ENCODE assay signal across 10 mouse cellular contexts in genomic region chr15:77823196-77823595, GRCm38 (mm10). TPM values are rescaled to one million over a fixed set of nuclear protein-coding genes. Genes with fewer than 3 reads are reported as not detected.
DNase-seq lines count a peak whose midpoint lies in the region; ATAC-seq and TF ChIP-seq lines count a peak whose summit lies in the region.
"Had no signal": no experiment of that assay in that cellular context is flagged by ENCODE, and none has a peak within 500 bp of the region (broad histone marks: within the 10 kb centered on the region; RNA-seq: fewer than 3 reads in every experiment).

No protein-coding gene starts in this region.

- no peaks in the 10 kb centered on the region for H3K9me3 ChIP-seq in intestine, postnatal 0 days (ENCODE audit: control insufficient read depth)

- no peaks in the 10 kb centered on the region for H3K36me3 ChIP-seq in liver, adult 2 months (ENCODE audit: control insufficient read depth, insufficient read depth, low read length)
- H3K36me3 ChIP-seq in intestine, postnatal 0 days (ENCODE audit: control insufficient read depth, insufficient read depth) = peaks cover 6% of the 10 kb centered on the region; the same call in 1 of the 2 replicates
- H3K36me3 ChIP-seq in small intestine, adult 2 months (ENCODE audit: control insufficient read depth, insufficient read depth, low read length) = peaks cover 12% of the 10 kb centered on the region

- peaks cover 70% of the 10 kb centered on the region for H3K4me1 ChIP-seq in liver, adult 2 months (ENCODE audit: control insufficient read depth, insufficient read depth, low read length)
- H3K4me1 ChIP-seq in intestine, postnatal 0 days (replicated peaks; ENCODE audit: control insufficient read depth, insufficient read depth, low read length) = peaks cover 37% of the 10 kb centered on the region
- peaks cover 81% of the 10 kb centered on the region for H3K4me1 ChIP-seq in small intestine, adult 2 months (ENCODE audit: control insufficient read depth, insufficient read depth, insufficient read length, low read length)

- TF ChIP-seq CTCF in gastrocnemius, adult 2 months (IDR thresholded peaks at IDR 0.05) = no peak
- TF ChIP-seq CTCF in liver, adult 2 months (IDR thresholded peaks at IDR 0.05; ENCODE audit: low read depth, low read length) = no peak
- 0 out of 2 replicates have a peak, but pooled peaks have one; percentile 9 for TF ChIP-seq CTCF in intestine, postnatal 0 days (IDR thresholded peaks at IDR 0.05; ENCODE audit: low read depth)
- TF ChIP-seq CTCF in small intestine, adult 2 months (IDR thresholded peaks at IDR 0.05; ENCODE audit: extremely low read depth, insufficient read length, insufficient replicate concordance, low read depth, low read length) = peak; percentile 33; the same call in 1 of the 2 replicates
- TF ChIP-seq CTCF in layer of hippocampus, adult 2 months (conservative IDR thresholded peaks at IDR 0.05) = no peak

- intact Hi-C loops in gastrocnemius, adult 2 months (cut with DNase I) = no loop called here
- intact Hi-C loops in gastrocnemius, postnatal 36 days (cut with DNase I) = no loop called here

- H3K4me2 ChIP-seq in intestine, postnatal 0 days (replicated peaks; ENCODE audit: low read depth) = peak overlapping the region; percentile 35

- 26% methylated on average over 6 of the region's 6 CpGs for WGBS in liver, adult 2 months
- WGBS in intestine, postnatal 0 days = 22% methylated on average over 6 of the region's 6 CpGs
- 8% methylated on average over 6 of the region's 6 CpGs for WGBS in small intestine, adult 2 months

- H3K79me2 ChIP-seq in liver, adult 2 months (ENCODE audit: control insufficient read depth, insufficient read depth, low read length) = peaks cover 58% of the 10 kb centered on the region

- TF ChIP-seq POLR2A in liver, adult 2 months (IDR thresholded peaks at IDR 0.05; ENCODE audit: extremely low read depth, insufficient read depth, low read length) = no peak
- TF ChIP-seq POLR2A in small intestine, adult 2 months (IDR thresholded peaks at IDR 0.05; ENCODE audit: low read depth, low read length) = no peak

- no peak for DNase-seq in gastrocnemius, adult 2 months
- no peak for DNase-seq in gastrocnemius, postnatal 36 days
- no peak for DNase-seq in liver, adult 2 months (ENCODE audit: extremely low read depth, low read depth, low spot score)
- DNase-seq in liver = no peak
- DNase-seq in spleen, postnatal 4 days (ENCODE audit: low spot score in 2 of 2) = no peak
- DNase-seq in layer of hippocampus, adult 2 months (ENCODE audit: low spot score in 2 of 2) = no peak
- DNase-seq: right cerebral cortex, adult 18-20 months had no signal

- no peaks in the 10 kb centered on the region for H3K27me3 ChIP-seq in liver, adult 2 months (ENCODE audit: control insufficient read depth, insufficient read depth, low read length)
- no peaks in the 10 kb centered on the region for H3K27me3 ChIP-seq in intestine, postnatal 0 days (replicated peaks; ENCODE audit: control insufficient read depth, insufficient read depth, low read length)
- no peaks in the 10 kb centered on the region for H3K27me3 ChIP-seq in small intestine, adult 2 months (ENCODE audit: control insufficient read depth, insufficient read depth, low read length)
- H3K27me3 ChIP-seq: Patski had no signal

- H3K9ac ChIP-seq in liver, adult 2 months (ENCODE audit: low read depth, low read length) = peak overlapping the region; percentile 24; the same call in 1 of the 2 replicates
- H3K9ac ChIP-seq in intestine, postnatal 0 days (ENCODE audit: low read depth, low read length) = no peak overlapping the region

- H3K27ac ChIP-seq in gastrocnemius, adult 2 months = peak overlapping the region; percentile 91
- peak overlapping the region; percentile 16 for H3K27ac ChIP-seq in liver, adult 2 months (replicated peaks; ENCODE audit: insufficient read depth, low read depth, low read length)
- H3K27ac ChIP-seq in intestine, postnatal 0 days (ENCODE audit: low read depth, low read length) = peak overlapping the region; percentile 60
- peak overlapping the region; percentile 80 for H3K27ac ChIP-seq in small intestine, adult 2 months (ENCODE audit: insufficient read depth, low read depth, low read length)
- no peak overlapping the region for H3K27ac ChIP-seq in layer of hippocampus, adult 2 months

- no peak for ATAC-seq in intestine, postnatal 0 days

- peak overlapping the region; percentile 12 for H3K4me3 ChIP-seq in gastrocnemius, adult 2 months
- no peak overlapping the region for H3K4me3 ChIP-seq in liver, adult 2 months (ENCODE audit: insufficient read depth, low read depth, low read length)
- no peak overlapping the region for H3K4me3 ChIP-seq in intestine, postnatal 0 days (ENCODE audit: low read depth, low read length)
- H3K4me3 ChIP-seq in small intestine, adult 2 months (ENCODE audit: low read depth, low read length) = no peak overlapping the region
- H3K4me3 ChIP-seq in layer of hippocampus, adult 2 months = no peak overlapping the region

RNA-seq across cellular contexts. Expression of gene Myh9, which starts 18.8 kb away (rescaled TPM):
- 10 to 100 TPM; 37.4 to 57.4 TPM for total RNA-seq in gastrocnemius, adult 2 months (2021)
- total RNA-seq in gastrocnemius, postnatal 36 days (2021) = 10 to 100 TPM; 48.4 to 49.1 TPM
- 54.4 and 69.5 TPM in 2 replicates for total RNA-seq in liver, adult 2 months (2014; rRNA removed)
- 22.5 and 24.1 TPM in 2 replicates for polyA plus RNA-seq in liver, adult 2 months (2012; rRNA removed)
- polyA plus RNA-seq in intestine, postnatal 0 days (2015; fragmentation: Nextera tagmentation; extraction: Ambion mirVana) = 25.7 and 27.7 TPM in 2 replicates
- polyA plus RNA-seq in small intestine, adult 2 months (2012; rRNA removed) = 44.8 and 89.4 TPM in 2 replicates
- 10 to 100 TPM; 88.3 to 96.3 TPM for total RNA-seq in layer of hippocampus, adult 2 months (2021)

Comparison
In these comparisons a context has a peak if more than half of its experiments do, and no peak if none do; other contexts are left out.
1. CTCF ChIP-seq: peak in intestine, postnatal 0 days (single experiment) and small intestine, adult 2 months (single experiment); none in gastrocnemius, adult 2 months (single experiment), liver, adult 2 months (single experiment) and layer of hippocampus, adult 2 months (single experiment).